Mouse (Mus musculus) CH12.LX (cell line): ENCODE measurements at regions not wholly inside any gene's neighbourhood (a gene's known extent, or its start where the extent isn't known, plus 50 kb on each side); places are given as distances from the start of the nearest gene placed in this dataset.

Experiments
- CTCF ChIP-seq, 2 experiments: IDR thresholded peaks in 1 of 2; conservative IDR thresholded peaks in 1 of 2; 2 replicates each; pipeline ENCODE4 v1.5.1; 2011 to 2012; ENCODE audit warnings: low read depth in 2 of 2, low read length in 2 of 2, improper control_type of control experiment in 1 of 2, inconsistent platforms in 1 of 2, mild to moderate bottlenecking in 1 of 2, moderate library complexity in 1 of 2
- EP300 ChIP-seq: IDR thresholded peaks from 2 replicates; pipeline ENCODE4 v1.6.1; 2011; ENCODE audit warnings: low read length, improper control_type of control experiment
- HCFC1 ChIP-seq: IDR thresholded peaks from 2 replicates; pipeline ENCODE4 v1.6.1; 2012; ENCODE audit warnings: low read depth, mild to moderate bottlenecking, inconsistent platforms, low read length, improper control_type of control experiment
- KAT2A ChIP-seq: IDR thresholded peaks from 2 replicates; pipeline ENCODE4 v1.6.1; 2012; ENCODE audit warnings: low read length, improper control_type of control experiment, inconsistent platforms; ENCODE audit not compliant: insufficient replicate concordance
- MAFK ChIP-seq: IDR thresholded peaks from 2 replicates; pipeline ENCODE4 v1.6.1; 2011; ENCODE audit warnings: low read length, improper control_type of control experiment; ENCODE audit not compliant: insufficient replicate concordance
- MAX ChIP-seq: IDR thresholded peaks from 2 replicates; pipeline ENCODE4 v1.6.1; 2011; ENCODE audit warnings: low read length, improper control_type of control experiment
- POLR2A ChIP-seq: IDR thresholded peaks from 2 replicates; pipeline ENCODE4 v1.6.1; 2011; ENCODE audit warnings: low read depth, mild to moderate bottlenecking, improper control_type of control experiment, low read length
- RCOR1 ChIP-seq: conservative IDR thresholded peaks from 2 replicates; pipeline ENCODE4 v1.6.1; 2012; ENCODE audit warnings: low read depth, mild to moderate bottlenecking, inconsistent platforms, low read length, improper control_type of control experiment
- UBTF ChIP-seq: IDR thresholded peaks from 2 replicates; pipeline ENCODE4 v1.6.1; 2012; ENCODE audit warnings: low read depth, mild to moderate bottlenecking, inconsistent platforms, low read length, improper control_type of control experiment, moderate library complexity
- USF1 ChIP-seq: IDR thresholded peaks from 2 replicates; pipeline ENCODE4 v1.6.1; 2014; ENCODE audit warnings: low read depth, mild to moderate bottlenecking, inconsistent platforms, low read length, improper control_type of control experiment
- USF2 ChIP-seq: conservative IDR thresholded peaks from 2 replicates; pipeline ENCODE4 v1.6.1; 2011; ENCODE audit warnings: low read depth, low read length, improper control_type of control experiment
- ZMIZ1 ChIP-seq: IDR thresholded peaks from 2 replicates; pipeline ENCODE4 v1.6.1; 2012; ENCODE audit warnings: low read depth, mild to moderate bottlenecking, inconsistent platforms, low read length, improper control_type of control experiment

- TF ChIP-seq CTCF (conservative IDR thresholded peaks at IDR 0.05 in 1 of 2, IDR thresholded peaks at IDR 0.05 in 1 of 2; ENCODE audit: low read depth in 2 of 2, low read length in 2 of 2), result no peak
- TF ChIP-seq MAFK, result no peak
- no peak for TF ChIP-seq HCFC1
- TF ChIP-seq EP300, result no peak
- TF ChIP-seq USF1, result no peak
- no peak for TF ChIP-seq POLR2A
- no peak for TF ChIP-seq MAX
- TF ChIP-seq RCOR1, result no peak
- no peak for TF ChIP-seq ZMIZ1
- TF ChIP-seq USF2, result no peak
- no peak for TF ChIP-seq KAT2A
- no peak for TF ChIP-seq UBTF
These were observed 247.9 kb downstream of the Tle3 start for GRCm38 (mm10) chr9:61620105-61620504.
